ENCODE assay signal across 19 mouse cellular contexts in the genomic region with DNA sequence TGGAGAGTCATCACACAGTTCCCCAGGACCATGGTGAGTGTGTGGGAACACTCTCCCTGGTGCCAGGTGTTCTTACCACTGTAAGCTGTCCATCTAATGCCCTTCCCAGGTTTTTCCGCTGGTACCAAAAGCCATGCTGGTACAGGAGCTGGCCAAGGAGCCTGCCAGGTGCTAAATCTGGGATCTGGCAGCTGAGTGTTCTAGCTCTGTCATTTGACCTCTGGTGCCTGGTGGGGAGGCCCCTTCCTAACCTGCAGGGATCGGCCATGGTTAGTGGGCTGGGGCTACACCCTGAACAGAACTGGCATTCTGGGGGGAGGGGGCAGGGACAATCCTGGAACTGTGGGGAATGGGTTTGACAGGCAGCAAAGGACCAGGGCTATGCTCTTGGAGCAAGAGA. TPM values are rescaled to one million over a fixed set of nuclear protein-coding genes. Genes with fewer than 3 reads are reported as not detected.
DNase-seq lines count a peak whose midpoint lies in the region; ATAC-seq and TF ChIP-seq lines count a peak whose summit lies in the region.
"Had no signal": no experiment of that assay in that cellular context is flagged by ENCODE, and none has a peak within 500 bp of the region (broad histone marks: within the 10 kb centered on the region; RNA-seq: fewer than 3 reads in every experiment).

A gene (plus strand): TSS at position 203 of the 400 bp plus-strand sequence.

- no peak for DNase-seq in adrenal gland, postnatal 10 days
- no peak for DNase-seq in adrenal gland, postnatal 25 days
- DNase-seq in limb, embryonic 11.5 days (ENCODE audit: low spot score), result no peak
- DNase-seq in limb, embryonic 10.5 days (ENCODE audit: low spot score), result no peak
- DNase-seq in gonadal fat pad, adult 2 months (ENCODE audit: low read depth), result no peak
- no peak for DNase-seq in midbrain, postnatal 0 days (ENCODE audit: low spot score)
- no peak for DNase-seq in right cerebral cortex, postnatal 4 days
- DNase-seq: cerebellum, adult 11 months; liver, embryonic 13.5 days; thymus, postnatal 25 days had no signal

- H3K4me2 ChIP-seq in limb, embryonic 11.5 days (ENCODE audit: low read depth, severe bottlenecking), result no peak within 1 kb of the TSS
- H3K4me2 ChIP-seq in midbrain, postnatal 0 days (ENCODE audit: low read depth, low read length, poor library complexity, severe bottlenecking), result no peak within 1 kb of the TSS
- H3K4me2 ChIP-seq: embryonic facial prominence, embryonic 15.5 days; forebrain, embryonic 12.5 days; liver, embryonic 13.5 days had no signal

- H3K9ac ChIP-seq in limb, embryonic 11.5 days (ENCODE audit: low read length), result peak within 1 kb of the TSS; percentile 14; the same call in 1 of the 2 replicates
- no peak within 1 kb of the TSS for H3K9ac ChIP-seq in midbrain, postnatal 0 days (replicated peaks; ENCODE audit: low read length, poor library complexity, severe bottlenecking)
- H3K9ac ChIP-seq: embryonic facial prominence, embryonic 15.5 days; forebrain, embryonic 12.5 days; liver, embryonic 13.5 days had no signal

- no peak for ATAC-seq in limb, embryonic 11.5 days (ENCODE audit: insufficient number of reproducible peaks, low FRiP score, low TSS enrichment, low read depth)
- ATAC-seq in monocyte, adult 5-6 weeks (replicated peaks; ENCODE audit: insufficient number of reproducible peaks, low FRiP score, low TSS enrichment, poor library complexity, severe bottlenecking), result no peak
- ATAC-seq in midbrain, postnatal 0 days (ENCODE audit: low FRiP score), result no peak
- ATAC-seq: lung, postnatal 0 days; Patski had no signal

- TF ChIP-seq CTCF in midbrain, postnatal 0 days (IDR thresholded peaks at IDR 0.05), result no peak

- H3K4me1 ChIP-seq in limb, embryonic 11.5 days (ENCODE audit: control insufficient read depth, insufficient read depth, low read length), result 0 out of 2 replicates have a peak, but pooled peaks cover 6% of the 10 kb centered on the region
- H3K4me1 ChIP-seq in limb, embryonic 10.5 days, result peaks cover 17% of the 10 kb centered on the region
- no peaks in the 10 kb centered on the region for H3K4me1 ChIP-seq in midbrain, postnatal 0 days (ENCODE audit: insufficient read depth, low read length)

- no peaks in the 10 kb centered on the region for H3K9me3 ChIP-seq in limb, embryonic 11.5 days (ENCODE audit: control insufficient read depth, low read length)
- H3K9me3 ChIP-seq in limb, embryonic 10.5 days (replicated peaks), result no peaks in the 10 kb centered on the region
- no peaks in the 10 kb centered on the region for H3K9me3 ChIP-seq in midbrain, postnatal 0 days (ENCODE audit: low read length)
- H3K9me3 ChIP-seq: embryonic facial prominence, embryonic 15.5 days; forebrain, embryonic 12.5 days; hindbrain, embryonic 10.5 days; liver, embryonic 13.5 days; megakaryocyte, embryonic 14.5 days had no signal

- no peak within 1 kb of the TSS for H3K27ac ChIP-seq in limb, embryonic 11.5 days (replicated peaks; ENCODE audit: low read depth, low read length)
- H3K27ac ChIP-seq in limb, embryonic 10.5 days, result no peak within 1 kb of the TSS
- H3K27ac ChIP-seq in midbrain, postnatal 0 days (ENCODE audit: low read depth, low read length), result no peak within 1 kb of the TSS
- H3K27ac ChIP-seq: embryonic facial prominence, embryonic 15.5 days; forebrain, embryonic 12.5 days; hindbrain, embryonic 10.5 days; liver, embryonic 13.5 days had no signal

- no peaks in the 10 kb centered on the region for H3K36me3 ChIP-seq in limb, embryonic 11.5 days (ENCODE audit: control insufficient read depth, insufficient read depth, low read length)
- peaks cover 1% of the 10 kb centered on the region for H3K36me3 ChIP-seq in limb, embryonic 10.5 days
- no peaks in the 10 kb centered on the region for H3K36me3 ChIP-seq in midbrain, postnatal 0 days (ENCODE audit: insufficient read depth, low read length)

- H3K27me3 ChIP-seq in limb, embryonic 11.5 days (ENCODE audit: control insufficient read depth, insufficient read depth, low read length), result no peaks in the 10 kb centered on the region
- no peaks in the 10 kb centered on the region for H3K27me3 ChIP-seq in limb, embryonic 10.5 days (ENCODE audit: low read depth, poor library complexity, severe bottlenecking)
- H3K27me3 ChIP-seq in midbrain, postnatal 0 days (ENCODE audit: insufficient read depth, low read length), result no peaks in the 10 kb centered on the region
- H3K27me3 ChIP-seq: Patski had no signal

- WGBS in limb, embryonic 11.5 days, result 62% methylated on average over 2 of the region's 2 CpGs
- 76% methylated on average over 2 of the region's 2 CpGs for WGBS in limb, embryonic 10.5 days
- 61% methylated on average over 2 of the region's 2 CpGs for WGBS in midbrain, postnatal 0 days

- H3K4me3 ChIP-seq in limb, embryonic 11.5 days (ENCODE audit: low read depth, low read length), result no peak within 1 kb of the TSS
- H3K4me3 ChIP-seq in limb, embryonic 10.5 days, result no peak within 1 kb of the TSS
- no peak within 1 kb of the TSS for H3K4me3 ChIP-seq in midbrain, postnatal 0 days (ENCODE audit: low read depth, low read length)
- H3K4me3 ChIP-seq: embryonic facial prominence, embryonic 15.5 days; forebrain, embryonic 12.5 days; hindbrain, embryonic 10.5 days; liver, embryonic 13.5 days; megakaryocyte, embryonic 14.5 days had no signal

RNA-seq across cellular contexts. Expression of the gene that starts here (rescaled TPM):
- 10 to 100 TPM; 12.0 to 51.3 TPM for total RNA-seq in adrenal gland, postnatal 10 days (2021)
- 0.24 TPM in 1 of 2 replicates, not detected in the other for total RNA-seq in adrenal gland, postnatal 25 days (2021)
- polyA plus RNA-seq in limb, embryonic 11.5 days (2014; fragmentation: Nextera tagmentation; extraction: Ambion mirVana), result not detected in 2 replicates
- 0.15 TPM in 1 of 2 replicates, not detected in the other for polyA plus RNA-seq in limb, embryonic 10.5 days (2016; fragmentation: Nextera tagmentation; extraction: Ambion mirVana)
- polyA plus RNA-seq in gonadal fat pad, adult 2 months (2012; rRNA removed), result 31.1 and 36.7 TPM in 2 replicates
- 4.7 to 14.6 TPM (median 10.2 TPM) in 3 replicates for total RNA-seq in monocyte, adult 5-6 weeks (2017)
- not detected in 2 replicates for total RNA-seq in midbrain, postnatal 0 days (2014; rRNA removed)
- polyA plus RNA-seq in midbrain, postnatal 0 days (2015; fragmentation: Nextera tagmentation; extraction: Ambion mirVana), result 0.21 and 0.37 TPM in 2 replicates
- polyA plus RNA-seq: embryonic facial prominence, embryonic 15.5 days; forebrain, embryonic 12.5 days; hindbrain, embryonic 10.5 days; intestine, embryonic 14.5 days; liver, embryonic 13.5 days; spleen, adult 2 months had no signal

Comparison
In these comparisons a context has a peak if more than half of its experiments do, and no peak if none do; other contexts are left out.
1. RNA of the gene that starts here (polyA plus RNA-seq): 31.1 to 36.7 TPM in gonadal fat pad, adult 2 months; 0.21 to 0.37 TPM in midbrain, postnatal 0 days, not detected in limb, embryonic 11.5 days and 0.15 TPM in limb, embryonic 10.5 days; every median in the first group is over 10 times any median in the second.